Mouse (Mus musculus): ENCODE measurements around the gene Abcb9.

DNA sequence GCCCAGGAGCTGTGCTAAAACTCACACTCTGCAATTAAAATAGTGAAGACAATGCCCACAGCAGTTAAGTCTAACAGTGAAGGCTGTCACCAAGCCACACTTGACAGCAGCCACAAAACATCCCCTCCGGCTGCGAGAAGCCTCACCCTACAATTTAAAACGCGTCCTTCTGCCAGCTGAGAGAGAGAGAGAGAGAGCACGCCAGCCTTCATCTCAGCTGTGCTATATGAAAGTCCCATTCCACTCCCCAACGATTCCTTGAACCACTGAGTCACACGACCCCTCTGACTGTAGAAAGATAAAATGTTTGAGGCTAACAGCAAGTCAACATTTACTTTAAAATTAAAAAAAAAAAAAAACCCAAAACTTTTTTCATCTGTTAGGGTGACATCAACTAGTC lies 66.9 kb downstream of the Abcb9 start:
- TF ChIP-seq CTCF (IDR thresholded peaks at IDR 0.05; ENCODE audit: extremely low read depth, insufficient read depth, insufficient read length, insufficient replicate concordance) (no peak), POLR2A (IDR thresholded peaks at IDR 0.05; ENCODE audit: low read depth, low read length) (no peak)
